Mouse (Mus musculus): Measurements from ENCODE around the gene Ptk7. TPM values are rescaled to one million over a fixed set of nuclear protein-coding genes. Genes with fewer than 3 reads are reported as not detected.

The Ptk7 gene
- polyA plus RNA-seq, 1 experiment: 145 TPM

- Histone ChIP-seq H3K4me1 (ENCODE audit: control insufficient read depth, insufficient read depth, low read length) (peaks cover 8% of the 10 kb centered on the region; the same call in 1 of the 2 replicates), H3K4me3 (ENCODE audit: insufficient read depth, low read length) (no peak overlapping the region), H3K27ac (ENCODE audit: insufficient read depth, low read length) (no peak overlapping the region)
- TF ChIP-seq CTCF (IDR thresholded peaks at IDR 0.05; ENCODE audit: borderline replicate concordance, insufficient read depth, low read length) (no peak), POLR2A (IDR thresholded peaks at IDR 0.05; ENCODE audit: low read depth, low read length) (no peak)
Observed at GRCm38 (mm10) chr17:46548741-46549140, 80.6 kb downstream of the Ptk7 start.

- Histone ChIP-seq H3K4me3 (ENCODE audit: insufficient read depth, low read length) (no peak overlapping the region), H3K27ac (ENCODE audit: insufficient read depth, low read length) (no peak overlapping the region), H3K4me1 (ENCODE audit: control insufficient read depth, insufficient read depth, low read length) (peaks cover 8% of the 10 kb centered on the region; the same call in 1 of the 2 replicates)
- TF ChIP-seq POLR2A (IDR thresholded peaks at IDR 0.05; ENCODE audit: low read depth, low read length) (no peak), CTCF (IDR thresholded peaks at IDR 0.05; ENCODE audit: borderline replicate concordance, insufficient read depth, low read length) (no peak)
Observed at GRCm38 (mm10) chr17:46547923-46548322, 81.4 kb downstream of the Ptk7 start.

- no peak overlapping the region for H3K27ac ChIP-seq (ENCODE audit: insufficient read depth, low read length)
- no peak overlapping the region for H3K4me3 ChIP-seq (ENCODE audit: insufficient read depth, low read length)
- TF ChIP-seq CTCF (IDR thresholded peaks at IDR 0.05; ENCODE audit: borderline replicate concordance, insufficient read depth, low read length) (no peak), POLR2A (IDR thresholded peaks at IDR 0.05; ENCODE audit: low read depth, low read length) (no peak)
- H3K4me1 ChIP-seq (ENCODE audit: control insufficient read depth, insufficient read depth, low read length): peaks cover 8% of the 10 kb centered on the region; the same call in 1 of the 2 replicates
Observed at GRCm38 (mm10) chr17:46546995-46547394, 82.3 kb downstream of the Ptk7 start.

GRCm38 (mm10) chr17:46546591-46546990 lies 82.7 kb downstream of the Ptk7 start:
- Histone ChIP-seq H3K4me1 (ENCODE audit: control insufficient read depth, insufficient read depth, low read length) (peaks cover 8% of the 10 kb centered on the region; the same call in 1 of the 2 replicates), H3K27ac (ENCODE audit: insufficient read depth, low read length) (no peak overlapping the region), H3K4me3 (ENCODE audit: insufficient read depth, low read length) (no peak overlapping the region)
- no peak for TF ChIP-seq CTCF (IDR thresholded peaks at IDR 0.05; ENCODE audit: borderline replicate concordance, insufficient read depth, low read length)

GRCm38 (mm10) chr17:46545813-46546564 lies 83.3 kb downstream of the Ptk7 start, which contains the start of gene Cul9:
Gene Cul9, minus strand, starts transcription at chr17:46546388.
- H3K27ac ChIP-seq (ENCODE audit: insufficient read depth, low read length): no peak within 1 kb of the TSS
- no peak for TF ChIP-seq CTCF (IDR thresholded peaks at IDR 0.05; ENCODE audit: borderline replicate concordance, insufficient read depth, low read length)
- no peak for TF ChIP-seq POLR2A (IDR thresholded peaks at IDR 0.05; ENCODE audit: low read depth, low read length)
- peaks cover 8% of the 10 kb centered on the region; the same call in 1 of the 2 replicates for H3K4me1 ChIP-seq (ENCODE audit: control insufficient read depth, insufficient read depth, low read length)
- H3K4me3 ChIP-seq (ENCODE audit: insufficient read depth, low read length): peak within 1 kb of the TSS; percentile 15

GRCm38 (mm10) chr17:46543661-46544060 lies 85.6 kb downstream of the Ptk7 start:
- TF ChIP-seq POLR2A (IDR thresholded peaks at IDR 0.05; ENCODE audit: low read depth, low read length) (no peak), CTCF (IDR thresholded peaks at IDR 0.05; ENCODE audit: borderline replicate concordance, insufficient read depth, low read length) (no peak)
- Histone ChIP-seq H3K27ac (ENCODE audit: insufficient read depth, low read length) (no peak overlapping the region), H3K4me3 (ENCODE audit: insufficient read depth, low read length) (no peak overlapping the region), H3K4me1 (ENCODE audit: control insufficient read depth, insufficient read depth, low read length) (peaks cover 8% of the 10 kb centered on the region; the same call in 1 of the 2 replicates)

- Histone ChIP-seq H3K4me1 (ENCODE audit: control insufficient read depth, insufficient read depth, low read length) (peaks cover 9% of the 10 kb centered on the region), H3K4me3 (ENCODE audit: insufficient read depth, low read length) (no peak overlapping the region), H3K27ac (ENCODE audit: insufficient read depth, low read length) (no peak overlapping the region)
- TF ChIP-seq POLR2A (IDR thresholded peaks at IDR 0.05; ENCODE audit: low read depth, low read length) (no peak), CTCF (IDR thresholded peaks at IDR 0.05; ENCODE audit: borderline replicate concordance, insufficient read depth, low read length) (peak; percentile 98)
Observed at GRCm38 (mm10) chr17:46525579-46526307, 103.6 kb downstream of the Ptk7 start.

- TF ChIP-seq POLR2A (IDR thresholded peaks at IDR 0.05; ENCODE audit: low read depth, low read length) (no peak), CTCF (IDR thresholded peaks at IDR 0.05; ENCODE audit: borderline replicate concordance, insufficient read depth, low read length) (no peak)
- peaks cover 9% of the 10 kb centered on the region for H3K4me1 ChIP-seq (ENCODE audit: control insufficient read depth, insufficient read depth, low read length)
- H3K4me3 ChIP-seq (ENCODE audit: insufficient read depth, low read length): no peak overlapping the region
- no peak overlapping the region for H3K27ac ChIP-seq (ENCODE audit: insufficient read depth, low read length)
Observed at GRCm38 (mm10) chr17:46525065-46525464, 104.2 kb downstream of the Ptk7 start.

GRCm38 (mm10) chr17:46521963-46522668 lies 107.2 kb downstream of the Ptk7 start:
- Histone ChIP-seq H3K4me1 (ENCODE audit: control insufficient read depth, insufficient read depth, low read length) (peaks cover 9% of the 10 kb centered on the region), H3K27ac (ENCODE audit: insufficient read depth, low read length) (no peak overlapping the region), H3K4me3 (ENCODE audit: insufficient read depth, low read length) (no peak overlapping the region)
- no peak for TF ChIP-seq POLR2A (IDR thresholded peaks at IDR 0.05; ENCODE audit: low read depth, low read length)
- TF ChIP-seq CTCF (IDR thresholded peaks at IDR 0.05; ENCODE audit: borderline replicate concordance, insufficient read depth, low read length): no peak
